Mouse (Mus musculus): ENCODE measurements around the gene Gm11437. TPM values are rescaled to one million over a fixed set of nuclear protein-coding genes. Genes with fewer than 3 reads are reported as not detected.

Gene Gm11437
- polyA plus RNA-seq, 1 experiment = not detected

DNA sequence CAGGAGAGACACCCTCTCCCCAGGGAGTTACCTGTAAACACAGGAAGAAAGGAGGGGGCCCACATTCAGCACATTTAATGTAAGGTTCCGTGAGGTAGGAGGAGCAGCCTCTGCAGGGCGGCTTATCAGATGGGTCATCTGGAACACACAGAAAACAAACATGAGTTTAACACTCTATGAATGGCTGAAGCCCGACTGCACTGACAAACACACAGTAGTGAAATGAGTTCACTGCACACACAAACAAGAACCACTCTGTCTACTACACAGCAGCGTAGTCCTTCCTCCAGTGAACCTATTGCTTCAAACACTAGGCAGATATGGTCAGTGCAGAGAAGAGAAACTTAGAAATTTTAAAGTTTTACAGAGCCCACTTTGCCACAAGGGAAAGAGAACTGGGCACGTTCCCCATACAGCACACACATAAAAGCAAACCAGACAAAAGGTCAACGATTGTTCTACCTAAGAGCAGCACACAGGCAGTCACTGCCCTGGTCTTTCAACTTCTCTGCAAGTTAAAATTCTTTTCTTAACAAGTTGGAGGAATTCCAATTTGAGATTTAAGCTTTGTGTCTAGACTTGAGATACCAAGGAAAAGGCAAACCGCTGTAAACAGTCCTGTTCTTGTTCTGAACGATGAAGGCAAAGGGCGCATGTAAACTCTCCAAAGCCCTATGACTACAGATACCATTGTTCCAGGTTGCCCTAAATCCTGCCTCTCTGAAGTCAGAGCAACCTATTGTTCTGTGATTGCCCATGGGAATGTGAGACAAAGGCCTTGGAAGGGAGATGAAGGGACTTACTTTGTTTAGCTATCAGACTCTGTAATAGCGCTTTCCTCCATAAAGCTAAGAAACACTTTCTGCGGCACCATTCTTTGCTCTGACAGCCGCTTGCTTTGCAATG is 46.0 kb downstream of the Gm11437 start:
- Histone ChIP-seq H3K4me1 (ENCODE audit: control insufficient read depth, insufficient read depth, low read length) (no peaks in the 10 kb centered on the region), H3K4me3 (replicated peaks; ENCODE audit: extremely low read depth, low read depth, low read length) (no peak overlapping the region)
- TF ChIP-seq CTCF (IDR thresholded peaks at IDR 0.05; ENCODE audit: insufficient read depth, low read length) (no peak), POLR2A (IDR thresholded peaks at IDR 0.05; ENCODE audit: borderline replicate concordance, extremely low read depth, low read depth, low read length) (no peak)
- no peak for DNase-seq
- 62% methylated on average over 12 of the region's 12 CpGs for WGBS

DNA sequence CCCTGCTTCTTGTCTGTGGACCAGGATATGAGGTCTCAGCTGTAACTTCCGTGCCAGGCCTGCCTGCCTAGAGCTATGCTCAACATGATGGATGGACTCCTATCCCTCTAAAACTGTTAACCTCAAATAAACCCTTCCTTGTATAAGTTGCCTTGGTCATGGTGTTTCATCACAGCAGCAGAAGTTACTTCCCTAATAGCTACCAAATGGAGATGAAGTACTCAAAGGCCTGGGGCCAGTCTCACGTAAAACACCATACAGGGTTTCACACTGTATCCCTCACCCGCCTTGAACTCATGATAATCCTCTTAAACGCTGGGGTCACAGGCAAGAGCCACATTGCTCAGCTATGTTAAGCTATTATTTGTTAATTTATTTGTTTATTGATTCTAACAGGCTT is 49.8 kb downstream of the Gm11437 start:
- 91% methylated on average over 4 of the region's 4 CpGs for WGBS
- TF ChIP-seq CTCF (IDR thresholded peaks at IDR 0.05; ENCODE audit: insufficient read depth, low read length) (no peak), POLR2A (IDR thresholded peaks at IDR 0.05; ENCODE audit: borderline replicate concordance, extremely low read depth, low read depth, low read length) (no peak)
- H3K4me1 ChIP-seq (ENCODE audit: control insufficient read depth, insufficient read depth, low read length) = no peaks in the 10 kb centered on the region

DNA sequence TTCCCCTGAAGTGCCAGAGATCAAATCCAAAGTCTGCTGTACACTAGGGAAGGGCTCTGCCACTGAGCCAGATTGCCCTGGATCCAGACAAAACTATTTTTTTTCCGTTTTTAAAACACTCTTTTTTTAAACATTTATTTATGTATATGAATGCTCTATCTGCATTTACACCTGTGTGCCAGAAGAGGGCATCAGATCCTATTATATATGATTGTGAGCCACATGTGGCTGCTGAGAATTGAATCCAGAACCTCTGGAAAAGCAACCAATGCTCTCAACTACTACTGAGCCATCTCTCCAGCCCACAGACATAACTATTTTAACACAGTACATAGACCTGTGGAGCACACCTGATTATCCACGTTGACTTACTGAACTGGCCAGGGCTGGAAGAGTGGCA is 51.1 kb downstream of the Gm11437 start:
- no peak for DNase-seq
- no peak overlapping the region for H3K4me3 ChIP-seq (replicated peaks; ENCODE audit: extremely low read depth, low read depth, low read length)
- WGBS = 58% methylated on average over 2 of the region's 2 CpGs
- H3K4me1 ChIP-seq (ENCODE audit: control insufficient read depth, insufficient read depth, low read length) = no peaks in the 10 kb centered on the region
- TF ChIP-seq CTCF (IDR thresholded peaks at IDR 0.05; ENCODE audit: insufficient read depth, low read length) (no peak), POLR2A (IDR thresholded peaks at IDR 0.05; ENCODE audit: borderline replicate concordance, extremely low read depth, low read depth, low read length) (no peak)

More for the DNA sequence above, 49.8 kb downstream of the Gm11437 start:
- H3K4me3 ChIP-seq (replicated peaks; ENCODE audit: extremely low read depth, low read depth, low read length) = no peak overlapping the region
- DNase-seq = no peak

DNA sequence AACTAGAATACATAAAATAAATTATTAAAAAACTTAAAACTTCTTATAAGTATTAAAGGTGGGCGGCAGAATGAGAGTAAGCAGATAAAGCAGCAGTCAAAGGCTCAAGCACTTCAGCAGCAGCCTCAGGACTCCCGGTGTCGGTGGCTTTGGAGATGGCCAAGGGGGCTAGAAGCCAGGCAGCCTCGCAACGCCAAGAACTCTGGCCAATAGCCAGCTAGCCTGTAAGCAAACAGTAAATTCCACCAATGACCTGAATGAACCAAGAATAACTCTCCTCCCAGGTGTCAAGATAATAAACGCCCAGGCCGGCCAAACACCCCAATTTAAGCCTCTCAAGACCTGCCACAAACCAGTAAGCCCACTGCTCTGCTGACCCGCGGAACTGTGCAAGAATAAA is 51.6 kb downstream of the Gm11437 start:
- WGBS = 62% methylated on average over 9 of the region's 9 CpGs
- H3K4me1 ChIP-seq (ENCODE audit: control insufficient read depth, insufficient read depth, low read length) = no peaks in the 10 kb centered on the region
- no peak for DNase-seq
- TF ChIP-seq POLR2A (IDR thresholded peaks at IDR 0.05; ENCODE audit: borderline replicate concordance, extremely low read depth, low read depth, low read length) = no peak
- no peak for TF ChIP-seq CTCF (IDR thresholded peaks at IDR 0.05; ENCODE audit: insufficient read depth, low read length)
- H3K4me3 ChIP-seq (replicated peaks; ENCODE audit: extremely low read depth, low read depth, low read length) = no peak overlapping the region

DNA sequence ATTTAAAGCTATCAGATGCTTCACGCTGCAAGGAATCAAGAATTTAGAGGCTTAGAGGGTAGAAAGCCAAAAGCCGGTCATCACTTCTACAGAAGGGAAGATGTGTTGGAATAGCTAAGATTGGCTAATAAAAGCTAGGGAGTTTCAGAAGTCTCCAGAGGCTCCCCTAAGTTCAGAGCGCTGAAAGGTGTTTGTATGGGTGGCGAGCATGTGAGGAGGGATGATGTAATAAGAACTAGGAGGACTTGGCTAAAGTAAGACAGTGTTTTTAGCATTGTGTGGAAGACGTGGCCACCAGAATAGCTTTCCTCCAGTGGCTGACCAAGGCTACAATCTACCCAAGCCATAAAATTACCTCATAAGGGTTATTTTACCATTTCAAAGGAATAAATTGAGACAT is 53.7 kb downstream of the Gm11437 start:
- WGBS = 81% methylated on average over 5 of the region's 5 CpGs

DNA sequence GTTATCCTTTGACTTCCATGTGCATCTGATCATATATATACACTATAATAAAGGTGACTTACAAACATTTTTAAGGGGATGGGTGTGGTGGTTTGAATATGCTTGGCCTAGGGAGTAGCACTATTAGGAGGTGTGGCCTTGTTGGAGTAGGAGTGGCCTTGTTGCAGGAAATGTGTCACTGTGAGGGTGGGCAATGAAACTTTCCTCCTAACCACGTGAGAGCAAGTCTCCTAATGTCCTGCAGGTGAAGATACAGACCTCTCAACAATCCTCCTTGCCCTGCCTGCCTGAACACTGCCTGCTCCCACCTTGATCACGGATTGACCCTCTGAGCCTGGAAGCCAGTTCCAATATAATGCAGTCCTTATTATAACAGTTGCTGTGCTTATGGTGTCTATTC is 60.1 kb downstream of the Gm11437 start:
- no peak for TF ChIP-seq CTCF (IDR thresholded peaks at IDR 0.05; ENCODE audit: insufficient read depth, low read length)
- no peak for TF ChIP-seq POLR2A (IDR thresholded peaks at IDR 0.05; ENCODE audit: borderline replicate concordance, extremely low read depth, low read depth, low read length)
- H3K4me1 ChIP-seq (ENCODE audit: control insufficient read depth, insufficient read depth, low read length) = no peaks in the 10 kb centered on the region
- 62% methylated on average over 2 of the region's 2 CpGs for WGBS

More for the DNA sequence above, 53.7 kb downstream of the Gm11437 start:
- Histone ChIP-seq H3K4me3 (replicated peaks; ENCODE audit: extremely low read depth, low read depth, low read length) (no peak overlapping the region), H3K4me1 (ENCODE audit: control insufficient read depth, insufficient read depth, low read length) (no peaks in the 10 kb centered on the region)
- no peak for DNase-seq
- TF ChIP-seq CTCF (IDR thresholded peaks at IDR 0.05; ENCODE audit: insufficient read depth, low read length) (no peak), POLR2A (IDR thresholded peaks at IDR 0.05; ENCODE audit: borderline replicate concordance, extremely low read depth, low read depth, low read length) (no peak)

DNA sequence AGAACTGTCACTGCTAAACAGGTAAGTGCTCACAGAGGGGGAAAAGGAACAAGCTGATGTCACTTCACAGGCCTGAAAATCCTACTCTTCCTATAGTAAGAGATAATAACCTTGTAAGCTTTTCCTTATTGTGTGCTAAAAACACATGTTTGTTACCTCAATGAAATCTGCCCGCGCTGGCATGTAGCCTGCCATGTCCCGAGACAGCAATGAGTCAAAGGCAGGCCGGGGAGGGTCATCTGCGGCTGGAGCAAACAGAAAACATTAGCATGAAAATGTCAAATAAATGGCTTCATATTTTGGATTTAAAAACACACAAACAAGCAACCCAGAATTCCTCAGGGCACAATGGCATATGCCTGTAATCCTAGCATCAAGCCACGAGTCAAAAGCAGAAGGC is 63.2 kb downstream of the Gm11437 start:
- TF ChIP-seq POLR2A (IDR thresholded peaks at IDR 0.05; ENCODE audit: borderline replicate concordance, extremely low read depth, low read depth, low read length) = no peak
- TF ChIP-seq CTCF (IDR thresholded peaks at IDR 0.05; ENCODE audit: insufficient read depth, low read length) = no peak
- Histone ChIP-seq H3K4me3 (replicated peaks; ENCODE audit: extremely low read depth, low read depth, low read length) (no peak overlapping the region), H3K4me1 (ENCODE audit: control insufficient read depth, insufficient read depth, low read length) (no peaks in the 10 kb centered on the region; the same call in 1 of the 2 replicates)
- WGBS = 91% methylated on average over 6 of the region's 6 CpGs
- DNase-seq = no peak

More for the DNA sequence above, 60.1 kb downstream of the Gm11437 start:
- DNase-seq = no peak
- H3K4me3 ChIP-seq (replicated peaks; ENCODE audit: extremely low read depth, low read depth, low read length) = no peak overlapping the region

DNA sequence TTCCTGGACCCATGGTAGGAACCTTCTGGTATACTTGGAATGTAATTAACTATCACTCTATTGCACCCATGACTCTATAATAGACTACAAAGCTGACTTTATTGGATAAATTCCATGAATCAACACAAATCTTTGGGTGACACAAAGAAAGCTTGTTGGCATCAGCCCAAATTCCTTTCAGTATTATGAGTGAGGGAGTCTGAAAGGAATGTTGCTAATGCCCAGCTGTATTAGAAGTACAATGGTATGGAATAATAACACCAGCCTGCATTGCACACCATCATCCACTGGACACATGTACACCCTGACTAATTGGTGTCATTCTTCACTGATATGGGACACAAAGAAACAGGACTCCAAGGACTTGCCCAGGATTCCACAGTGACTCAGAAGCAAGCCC is 66.1 kb downstream of the Gm11437 start:
- Histone ChIP-seq H3K4me3 (replicated peaks; ENCODE audit: extremely low read depth, low read depth, low read length) (no peak overlapping the region), H3K4me1 (ENCODE audit: control insufficient read depth, insufficient read depth, low read length) (no peaks in the 10 kb centered on the region; the same call in 1 of the 2 replicates)
- DNase-seq = no peak
- TF ChIP-seq POLR2A (IDR thresholded peaks at IDR 0.05; ENCODE audit: borderline replicate concordance, extremely low read depth, low read depth, low read length) (no peak), CTCF (IDR thresholded peaks at IDR 0.05; ENCODE audit: insufficient read depth, low read length) (no peak)

Other genes starting within 250 kb of the Gm11437 start
- gene Ddx52, start 225.4 kb downstream of the Gm11437 start, polyA plus RNA-seq (2012; rRNA removed) = 2.7 and 4.9 TPM in 2 replicates
- gene Synrg, start 203.0 kb downstream of the Gm11437 start, polyA plus RNA-seq (2012; rRNA removed) = 20.6 and 30.5 TPM in 2 replicates
- 70.3 and 122 TPM in 2 replicates for gene Dusp14, start 98.2 kb downstream of the Gm11437 start, polyA plus RNA-seq (2012; rRNA removed)
- gene Tada2a, start 37.9 kb downstream of the Gm11437 start, polyA plus RNA-seq (2012; rRNA removed) = 4.5 and 6.8 TPM in 2 replicates
- 25.1 and 34.5 TPM in 2 replicates for gene Acaca, start 37.8 kb downstream of the Gm11437 start, polyA plus RNA-seq (2012; rRNA removed)